Mouse (Mus musculus): ENCODE measurements around the gene Ap3s2.

Ap3s2 gene

GRCm38 (mm10) chr7:79890436-79891221 lies 29.8 kb downstream of the Ap3s2 start:
- no peak for DNase-seq (ENCODE audit: low spot score in 2 of 2)

- no peak for DNase-seq (ENCODE audit: low spot score in 2 of 2)
These were observed 31.8 kb downstream of the Ap3s2 start for GRCm38 (mm10) chr7:79888603-79889002.

GRCm38 (mm10) chr7:79883613-79884334 lies 36.7 kb downstream of the Ap3s2 start:
- no peak for DNase-seq (ENCODE audit: low spot score in 2 of 2)

DNA sequence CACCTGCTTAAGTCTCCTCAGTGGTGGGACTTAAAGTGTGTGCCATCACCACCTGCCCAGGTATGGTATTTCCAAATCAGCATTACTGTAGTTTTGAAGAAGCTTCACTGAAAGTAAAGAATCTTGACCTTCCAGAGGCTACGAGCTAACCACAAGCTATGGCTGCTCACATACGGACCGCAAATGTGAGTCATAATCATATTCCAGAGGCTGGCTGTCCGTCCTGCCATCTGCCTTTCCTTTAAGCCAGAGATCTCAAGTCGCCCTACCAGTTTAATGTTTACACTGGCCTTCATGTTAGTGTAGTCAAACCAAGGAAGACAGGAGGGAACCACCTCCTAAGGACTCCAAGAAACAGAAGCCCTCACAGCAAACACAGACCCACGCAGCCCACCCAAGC lies 38.5 kb downstream of the Ap3s2 start:
- no peak for DNase-seq (ENCODE audit: low spot score in 2 of 2)

GRCm38 (mm10) chr7:79880998-79881397 lies 39.5 kb downstream of the Ap3s2 start:
- no peak for DNase-seq (ENCODE audit: low spot score in 2 of 2)

DNA sequence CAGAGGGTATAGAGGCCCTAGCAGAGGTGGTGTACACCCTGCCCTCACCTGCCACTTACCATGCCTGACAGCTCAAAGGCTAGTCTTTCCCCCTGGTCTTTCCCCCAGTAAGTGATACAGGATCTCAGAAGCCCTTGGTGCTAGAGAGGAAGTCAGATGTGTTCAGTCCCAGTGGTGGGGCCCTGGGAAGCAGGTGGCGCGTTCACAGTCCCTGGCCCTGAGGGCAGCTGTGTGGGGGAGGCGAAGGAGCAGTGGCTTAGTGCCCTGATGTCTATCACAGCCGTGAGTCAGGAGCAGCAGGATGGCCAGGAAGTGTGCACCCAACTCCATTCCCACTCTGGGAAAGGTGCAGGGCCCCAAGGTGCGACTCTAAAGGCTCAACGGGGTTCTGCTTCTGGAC lies 40.4 kb downstream of the Ap3s2 start:
- no peak for DNase-seq (ENCODE audit: low spot score in 2 of 2)

GRCm38 (mm10) chr7:79878455-79879025 lies 41.9 kb downstream of the Ap3s2 start:
- no peak for DNase-seq (ENCODE audit: low spot score in 2 of 2)

DNA sequence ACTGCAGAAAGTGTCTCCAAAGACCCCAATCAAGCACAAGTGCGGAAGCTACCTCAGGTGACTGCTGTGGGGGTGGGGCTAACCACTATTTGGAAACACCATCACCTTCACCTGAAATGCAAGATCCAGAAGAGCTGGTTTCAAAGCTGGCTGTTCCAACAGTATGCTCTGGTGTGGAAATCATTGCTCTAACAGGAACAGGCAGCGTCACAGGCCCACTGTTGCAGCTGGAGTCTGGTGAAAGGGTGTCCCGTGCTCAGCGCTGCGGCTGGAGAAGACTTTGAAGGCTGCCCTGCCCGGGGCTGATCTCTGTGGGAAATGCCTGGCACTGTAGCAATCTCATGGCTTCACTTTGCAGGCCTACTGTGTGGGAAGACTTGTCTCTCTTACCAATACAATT lies 47.0 kb downstream of the Ap3s2 start:
- no peak for DNase-seq (ENCODE audit: low spot score in 2 of 2)

GRCm38 (mm10) chr7:79871797-79872345 lies 48.6 kb downstream of the Ap3s2 start:
- DNase-seq (ENCODE audit: low spot score in 2 of 2) = no peak

DNA sequence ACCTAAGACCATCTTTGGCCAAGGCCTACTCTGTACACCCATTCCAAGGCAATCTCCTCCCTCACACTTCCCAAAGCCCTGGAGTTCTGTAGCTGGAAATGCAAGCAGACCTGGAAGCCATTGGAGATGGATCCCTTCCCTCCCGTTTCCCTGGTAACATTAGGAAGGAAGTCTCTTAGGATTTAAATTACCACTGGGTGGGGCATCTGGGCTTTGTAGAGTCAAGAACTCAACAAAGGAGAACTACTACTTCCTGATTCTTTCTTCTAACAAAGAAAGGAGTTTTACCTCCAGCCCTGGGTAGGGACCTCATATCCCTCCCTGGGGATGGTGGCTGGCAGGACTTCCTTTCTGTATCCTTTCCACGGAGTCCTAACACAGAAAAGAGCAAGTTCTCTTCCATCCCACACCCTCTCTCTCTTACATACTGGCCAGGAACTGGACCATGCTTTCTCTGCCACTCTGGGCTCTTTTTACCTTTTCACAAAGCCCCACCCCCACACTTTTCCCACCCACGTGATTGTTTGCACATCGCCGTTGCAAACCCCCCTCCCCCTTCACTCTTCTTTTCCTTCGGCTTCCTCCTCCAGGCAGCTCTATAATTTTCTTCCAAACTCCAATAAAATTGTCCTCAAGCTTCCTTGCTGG lies 51.3 kb downstream of the Ap3s2 start:
- no peak for DNase-seq (ENCODE audit: low spot score in 2 of 2)

DNA sequence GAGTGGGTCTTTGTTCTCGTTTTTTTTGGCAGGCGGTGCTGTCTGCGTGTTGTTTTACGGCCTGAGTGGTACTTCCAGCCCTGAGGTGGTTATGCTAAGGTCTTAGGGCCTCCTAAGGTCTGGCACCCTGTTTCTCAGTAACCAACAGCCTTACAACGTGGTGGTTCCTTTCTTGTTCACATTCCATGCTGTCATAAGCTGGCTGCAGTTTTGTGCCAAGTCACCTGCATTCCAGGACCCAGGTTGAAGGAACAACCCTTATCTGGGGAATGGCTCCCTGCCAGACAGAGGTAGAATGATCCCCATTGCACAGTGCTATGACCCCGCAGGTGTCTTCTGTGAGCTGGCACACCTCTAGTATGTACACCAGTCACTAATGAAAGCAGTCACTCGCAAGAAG lies 52.0 kb downstream of the Ap3s2 start:
- no peak for DNase-seq (ENCODE audit: low spot score in 2 of 2)

GRCm38 (mm10) chr7:79867861-79868260 lies 52.6 kb downstream of the Ap3s2 start:
- DNase-seq (ENCODE audit: low spot score in 2 of 2) = no peak

- no peak for DNase-seq (ENCODE audit: low spot score in 2 of 2)
These were observed 54.0 kb downstream of the Ap3s2 start for GRCm38 (mm10) chr7:79866294-79867000.

- no peak for DNase-seq (ENCODE audit: low spot score in 2 of 2)
These were observed 58.7 kb downstream of the Ap3s2 start for GRCm38 (mm10) chr7:79861794-79862193.

- DNase-seq (ENCODE audit: low spot score in 2 of 2) = no peak
These were observed 59.6 kb downstream of the Ap3s2 start, which contains the start of gene Anpep for GRCm38 (mm10) chr7:79860811-79861210. Gene Anpep, minus strand, starts transcription at chr7:79861059.

- no peak for DNase-seq (ENCODE audit: low spot score in 2 of 2)
These were observed 61.4 kb downstream of the Ap3s2 start for GRCm38 (mm10) chr7:79858956-79859630.

- no peak for DNase-seq (ENCODE audit: low spot score in 2 of 2)
These were observed 62.1 kb downstream of the Ap3s2 start for GRCm38 (mm10) chr7:79858202-79858934.

- no peak for DNase-seq (ENCODE audit: low spot score in 2 of 2)
These were observed 64.1 kb downstream of the Ap3s2 start for GRCm38 (mm10) chr7:79856305-79856704.

- no peak for DNase-seq (ENCODE audit: low spot score in 2 of 2)
These were observed 72.7 kb downstream of the Ap3s2 start for GRCm38 (mm10) chr7:79847456-79848451.

Measured in left cerebral cortex, adult 9 months (tissue).